Mouse (Mus musculus) bone marrow macrophage, adult 2 months (primary cell): Measurements from ENCODE around the gene Ttll10.

Source experiments
- CTCF ChIP-seq: IDR thresholded peaks from 2 replicates; pipeline ENCODE4 v1.5.1; 2012; ENCODE audit warnings: low read depth, mild to moderate bottlenecking, low read length, moderate library complexity
- POLR2A ChIP-seq: IDR thresholded peaks from 2 replicates; pipeline ENCODE4 v1.6.1; 2012; ENCODE audit warnings: mild to moderate bottlenecking, low read depth, low read length, borderline replicate concordance

DNA sequence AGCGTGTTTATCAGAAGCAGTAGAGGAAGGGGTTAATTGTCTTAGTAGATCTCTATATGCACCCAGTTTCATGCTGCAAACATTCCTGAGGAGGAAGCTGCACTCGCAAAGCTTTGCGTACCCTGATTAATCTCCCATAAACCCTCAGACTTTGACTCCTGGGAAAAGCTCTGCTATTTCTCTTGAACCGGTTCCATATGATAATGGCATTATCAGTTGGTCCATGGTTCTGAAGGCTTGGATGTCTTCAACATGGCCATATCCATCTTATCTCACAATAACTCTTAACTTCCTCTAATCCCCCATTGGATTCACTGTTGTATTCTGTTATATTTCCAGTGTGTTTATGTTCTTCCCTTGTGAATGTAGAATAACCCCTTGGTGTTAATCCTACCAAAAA, 44.1 kb upstream of the Ttll10 start:
- no peak for TF ChIP-seq CTCF
- no peak for TF ChIP-seq POLR2A
